Mouse (Mus musculus) heart, postnatal 10 days (tissue): Measurements from ENCODE around the gene Cct6b. TPM values are rescaled to one million over a fixed set of nuclear protein-coding genes. Genes with fewer than 3 reads are reported as not detected.
"Not testable (repeated sequence)": the region's sequence is repeated elsewhere in the genome, so short reads cannot be mapped to it uniquely, and the experiment has no call there.

ENCODE experiments used
- DNase-seq, 2 experiments: peaks; one replicate each; pipeline ENCODE4 v3.0.0; 2021
- intact Hi-C: fragments of 180-260 bp; cut with DNase I; formaldehyde crosslinking; loops from one replicate; pipeline ENCODE4 v1.15.1; 2025
- total RNA-seq, 2 experiments: library from RNA; stranded (reverse); gene quantifications; 2 replicates each; pipeline ENCODE4 v1.2.3; 2021

The Cct6b gene
- total RNA-seq, 2 experiments from 2014 or later = 0.26 to 0.27 TPM

GRCm38 (mm10) chr11:82708934-82709333 lies 55.2 kb downstream of the Cct6b start:
- DNase-seq = no peak
- intact Hi-C loops = no loop called here

- intact Hi-C loops = no loop called here
- DNase-seq = no peak
Observed at GRCm38 (mm10) chr11:82705082-82705481, 59.0 kb downstream of the Cct6b start.

- intact Hi-C loops = no loop called here
Observed at GRCm38 (mm10) chr11:82699865-82700410, 64.2 kb downstream of the Cct6b start.

GRCm38 (mm10) chr11:82695930-82696329 lies 68.2 kb downstream of the Cct6b start:
- DNase-seq = no peak
- intact Hi-C loops = no loop called here

More at GRCm38 (mm10) chr11:82699865-82700410, 64.2 kb downstream of the Cct6b start:
- no peak for DNase-seq

GRCm38 (mm10) chr11:82694947-82695346 lies 69.2 kb downstream of the Cct6b start:
- intact Hi-C loops, DNase-seq: not testable (repeated sequence)

GRCm38 (mm10) chr11:82692668-82693067 lies 71.5 kb downstream of the Cct6b start:
- DNase-seq = no peak
- intact Hi-C loops = no loop called here

- intact Hi-C loops = no loop called here
Observed at GRCm38 (mm10) chr11:82690476-82690875, 73.6 kb downstream of the Cct6b start.

GRCm38 (mm10) chr11:82687668-82688067 lies 76.5 kb downstream of the Cct6b start:
- intact Hi-C loops = no loop called here
- DNase-seq = no peak

More at GRCm38 (mm10) chr11:82690476-82690875, 73.6 kb downstream of the Cct6b start:
- no peak for DNase-seq

- intact Hi-C loops = no loop called here
Observed at GRCm38 (mm10) chr11:82684676-82685075, 79.4 kb downstream of the Cct6b start.

GRCm38 (mm10) chr11:82683765-82684505 lies 80.2 kb downstream of the Cct6b start:
- intact Hi-C loops = no loop called here
- DNase-seq = peak; percentile 11 to 16

More at GRCm38 (mm10) chr11:82684676-82685075, 79.4 kb downstream of the Cct6b start:
- DNase-seq = peak; percentile 66 to 68

- intact Hi-C loops = no loop called here
Observed at GRCm38 (mm10) chr11:82678561-82678960, 85.6 kb downstream of the Cct6b start.

More at GRCm38 (mm10) chr11:82678561-82678960, 85.6 kb downstream of the Cct6b start:
- DNase-seq = no peak

Other genes starting within 250 kb of the Cct6b start
- gene Zfp830, start within 50 bp of the Cct6b start, total RNA-seq = 10 to 100 TPM; 16.0 to 18.4 TPM
- gene Lig3, start 16.8 kb upstream of the Cct6b start, total RNA-seq = 10 to 100 TPM; 22.2 to 26.1 TPM
- 1 to 10 TPM; 4.5 to 5.7 TPM for gene Rffl, start 106.9 kb upstream of the Cct6b start, total RNA-seq
- gene Rad51d, start 126.3 kb upstream of the Cct6b start, total RNA-seq = 10 to 100 TPM; 10.9 to 11.0 TPM
- under 1 TPM in 1 of 2 experiments, not detected in 1; 0.12 TPM for gene Fndc8, start 127.8 kb upstream of the Cct6b start, total RNA-seq
- 10 to 100 TPM; 11.2 to 13.8 TPM for gene Nle1, start 144.1 kb upstream of the Cct6b start, total RNA-seq
- 100 to 1,000 TPM; 161 to 177 TPM for gene Unc45b, start 146.2 kb upstream of the Cct6b start, total RNA-seq
- 10 to 100 TPM; 70.4 to 70.6 TPM for gene Slfn5, start 187.0 kb upstream of the Cct6b start, total RNA-seq
- gene Slfn9, start 227.5 kb upstream of the Cct6b start, total RNA-seq = 1 to 10 TPM; 5.6 to 6.9 TPM